Mouse (Mus musculus) myocyte (in vitro differentiated cells): ENCODE results near the gene Mau2. TPM values are rescaled to one million over a fixed set of nuclear protein-coding genes. Genes with fewer than 3 reads are reported as not detected.
A peak's percentile ranks its signal among the peaks of the same experiment; 100 is the strongest.
"Not testable (repeated sequence)": the region's sequence is repeated elsewhere in the genome, so short reads cannot be mapped to it uniquely, and the experiment has no call there.

ENCODE experiments used
- H3K27me3 ChIP-seq: one replicate; pipeline ENCODE4 v1.6.1; 2011; ENCODE audit not compliant: control insufficient read depth, insufficient read depth, insufficient read length
- H3K36me3 ChIP-seq: one replicate; pipeline ENCODE4 v1.6.1; 2011; ENCODE audit not compliant: control insufficient read depth, insufficient read depth
- H3K4me2 ChIP-seq: one replicate; pipeline ENCODE4 v1.6.1; 2011; ENCODE audit warnings: low read depth, control low read depth
- H3K4me3 ChIP-seq: one replicate; pipeline ENCODE4 v1.5.1; 2011; ENCODE audit warnings: mild to moderate bottlenecking, control low read depth, moderate library complexity
- H3K79me2 ChIP-seq: one replicate; pipeline ENCODE4 v1.6.1; 2011; ENCODE audit not compliant: control insufficient read depth, insufficient read depth
- H3ac ChIP-seq: one replicate; pipeline ENCODE4 v1.6.1; 2011; ENCODE audit not compliant: control insufficient read depth, insufficient read length
- CEBPB ChIP-seq: IDR thresholded peaks from 2 replicates; pipeline ENCODE4 v1.6.1; 2011; ENCODE audit warnings: mild to moderate bottlenecking, moderate library complexity; ENCODE audit not compliant: poor library complexity, insufficient read depth, severe bottlenecking
- E2F4 ChIP-seq: IDR thresholded peaks from one replicate; pipeline ENCODE4 v1.6.1; 2011; ENCODE audit warnings: mild to moderate bottlenecking, control low read depth, moderate library complexity; ENCODE audit not compliant: insufficient read depth
- MAX ChIP-seq: IDR thresholded peaks from one replicate; pipeline ENCODE4 v1.6.1; 2011; ENCODE audit warnings: low read depth, mild to moderate bottlenecking, control low read depth
- MYOD1 ChIP-seq, 3 experiments: IDR thresholded peaks; one replicate each; pipeline ENCODE4 v1.6.1; 2011; ENCODE audit warnings: control low read depth in 2 of 3, low read depth in 2 of 3, mild to moderate bottlenecking in 2 of 3, moderate library complexity in 1 of 3; ENCODE audit not compliant: insufficient read length in 2 of 3, control insufficient read depth in 1 of 3
- MYOG ChIP-seq, 3 experiments: IDR thresholded peaks; one replicate each; pipeline ENCODE4 v1.6.1; 2011; ENCODE audit warnings: control low read depth in 2 of 3, low read depth in 2 of 3, mild to moderate bottlenecking in 2 of 3; ENCODE audit not compliant: insufficient read length in 2 of 3, control insufficient read depth in 1 of 3, insufficient read depth in 1 of 3
- POLR2A ChIP-seq: IDR thresholded peaks from one replicate; pipeline ENCODE4 v1.6.1; 2011; ENCODE audit warnings: low read depth, mild to moderate bottlenecking, control low read depth, moderate library complexity; ENCODE audit not compliant: insufficient read length
- POLR2AphosphoS2 ChIP-seq: IDR thresholded peaks from one replicate; pipeline ENCODE4 v1.6.1; 2011; ENCODE audit warnings: low read depth, control low read depth; ENCODE audit not compliant: insufficient read length
- REST ChIP-seq: IDR thresholded peaks from one replicate; pipeline ENCODE4 v1.6.1; 2011; ENCODE audit warnings: mild to moderate bottlenecking, control low read depth, moderate library complexity; ENCODE audit not compliant: insufficient read depth, insufficient read length
- SRF ChIP-seq: IDR thresholded peaks from one replicate; pipeline ENCODE4 v1.6.1; 2011; ENCODE audit warnings: low read depth; ENCODE audit not compliant: control insufficient read depth, insufficient read length
- TCF12 ChIP-seq: IDR thresholded peaks from one replicate; pipeline ENCODE4 v1.6.1; 2011; ENCODE audit warnings: mild to moderate bottlenecking, control low read depth; ENCODE audit not compliant: poor library complexity, insufficient read depth, severe bottlenecking
- TCF3 ChIP-seq: IDR thresholded peaks from one replicate; pipeline ENCODE4 v1.6.1; 2011; ENCODE audit warnings: low read depth, control low read depth; ENCODE audit not compliant: insufficient read length
- USF1 ChIP-seq: IDR thresholded peaks from one replicate; pipeline ENCODE4 v1.6.1; 2011; ENCODE audit warnings: low read depth, mild to moderate bottlenecking, control low read depth, moderate library complexity
- polyA plus RNA-seq: library from polyadenylated mRNA; unstranded; fragments of >200 nt; fragmentation: generic; extraction: Trizol; gene quantifications from one replicate; pipeline ENCODE4 v1.2.1, GENCODE M21; 2012; ENCODE audit warnings: missing spikeins

The Mau2 gene
- polyA plus RNA-seq, 1 experiment, result 27.4 TPM

GRCm38 (mm10) chr8:70023596-70023995, 18.9 kb downstream of the Mau2 start:
- TF ChIP-seq POLR2AphosphoS2, result no peak
- no peak for TF ChIP-seq CEBPB
- TF ChIP-seq SRF, result no peak
- no peak for TF ChIP-seq MYOD1 (IDR thresholded peaks at IDR 0.05; ENCODE audit: control insufficient read depth in 1 of 3, insufficient read length in 2 of 3, low read depth in 2 of 3)
- no peak for TF ChIP-seq USF1
- TF ChIP-seq REST, result no peak
- no peak for TF ChIP-seq TCF12
- TF ChIP-seq E2F4, result no peak
- no peak for TF ChIP-seq POLR2A
- peaks cover 38% of the 10 kb centered on the region for H3K36me3 ChIP-seq
- H3ac ChIP-seq, result no peak overlapping the region
- H3K4me3 ChIP-seq, result no peak overlapping the region
- H3K27me3 ChIP-seq, result no peaks in the 10 kb centered on the region
- H3K79me2 ChIP-seq, result no peaks in the 10 kb centered on the region
- no peak overlapping the region for H3K4me2 ChIP-seq

DNA sequence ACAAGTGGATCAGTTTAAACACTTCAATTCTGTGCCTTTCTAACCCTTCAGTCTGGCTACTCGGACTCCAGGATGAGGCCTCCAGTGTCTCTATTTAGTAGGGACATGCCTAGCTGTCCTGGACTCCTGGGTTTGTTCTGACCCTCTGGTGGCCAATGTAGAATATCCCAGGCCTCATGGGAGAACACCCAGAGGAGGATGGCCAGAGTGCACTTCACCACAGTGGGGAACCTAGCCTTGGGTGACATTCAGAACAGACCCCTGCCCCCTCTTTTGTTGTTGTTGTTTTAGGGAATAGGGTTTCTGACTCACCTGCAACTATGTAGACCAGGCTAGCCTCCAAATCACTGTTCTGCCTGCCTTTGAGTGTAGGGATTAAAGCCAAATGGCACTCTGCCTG, 27.5 kb downstream of the Mau2 start:
- H3K79me2 ChIP-seq, result no peaks in the 10 kb centered on the region
- H3K4me3 ChIP-seq, result no peak overlapping the region
- peaks cover 5% of the 10 kb centered on the region for H3K36me3 ChIP-seq
- TF ChIP-seq TCF12 (no peak), REST (no peak), POLR2AphosphoS2 (peak; percentile 37), MYOD1 (IDR thresholded peaks at IDR 0.05; ENCODE audit: control insufficient read depth in 1 of 3, insufficient read length in 2 of 3, low read depth in 2 of 3) (no peak)
- no peak overlapping the region for H3ac ChIP-seq
- no peaks in the 10 kb centered on the region for H3K27me3 ChIP-seq
- no peak overlapping the region for H3K4me2 ChIP-seq

DNA sequence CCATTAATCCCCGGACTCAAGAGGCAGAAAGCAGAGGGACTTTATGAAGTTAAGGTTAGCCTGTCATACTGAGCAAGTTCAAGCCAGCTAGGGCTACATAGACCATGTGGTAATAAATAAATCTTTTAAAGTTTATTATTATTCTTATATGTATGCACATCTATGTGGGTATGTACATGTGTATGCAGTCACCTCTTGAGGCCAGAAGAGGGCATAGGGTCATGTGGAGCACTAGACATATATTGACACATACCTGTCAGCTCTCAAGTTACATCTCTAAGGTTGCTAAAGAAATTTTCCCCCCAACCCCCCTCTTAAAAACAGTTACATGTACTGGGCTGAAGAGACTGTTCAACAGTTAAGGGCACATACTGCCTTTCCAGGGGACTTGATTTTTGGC, 29.8 kb downstream of the Mau2 start:
- Histone ChIP-seq H3K4me3 (no peak overlapping the region), H3K36me3 (no peaks in the 10 kb centered on the region), H3K27me3 (no peaks in the 10 kb centered on the region), H3K79me2 (no peaks in the 10 kb centered on the region), H3ac (no peak overlapping the region), H3K4me2 (no peak overlapping the region)
- TF ChIP-seq SRF (no peak), USF1 (no peak), MYOD1 (IDR thresholded peaks at IDR 0.05; ENCODE audit: control insufficient read depth in 1 of 3, insufficient read length in 2 of 3, low read depth in 2 of 3) (no peak), E2F4 (no peak), POLR2A (no peak), CEBPB (no peak), MAX (no peak), REST (no peak), MYOG (IDR thresholded peaks at IDR 0.05; ENCODE audit: control insufficient read depth in 1 of 3, insufficient read depth in 1 of 3, insufficient read length in 2 of 3, low read depth in 2 of 3) (no peak), POLR2AphosphoS2 (no peak), TCF12 (no peak), TCF3 (no peak)

DNA sequence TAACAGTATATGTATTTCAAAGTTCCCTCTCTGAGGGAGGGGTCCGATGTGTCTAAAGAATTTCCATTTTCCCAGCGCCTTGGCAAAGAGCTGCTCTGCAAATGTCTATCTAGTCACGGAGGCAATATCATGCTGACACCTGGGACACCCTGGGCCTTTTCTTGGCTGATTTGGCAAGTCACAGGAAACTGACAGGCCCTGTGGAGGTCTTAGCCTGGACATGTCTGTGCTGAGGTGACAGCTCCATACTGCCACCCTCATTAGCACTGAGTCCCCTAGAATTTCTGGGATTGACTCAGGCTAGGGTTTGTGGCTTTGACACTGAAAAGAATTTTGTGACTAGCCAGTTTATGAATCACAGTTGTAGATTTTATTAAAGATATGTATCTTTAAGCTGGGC, 30.2 kb downstream of the Mau2 start:
- H3K27me3 ChIP-seq, result no peaks in the 10 kb centered on the region
- H3K4me3 ChIP-seq, result no peak overlapping the region
- TF ChIP-seq POLR2AphosphoS2 (peak; percentile 55), E2F4 (no peak), REST (no peak)
- H3K4me2 ChIP-seq, result no peak overlapping the region
- H3ac ChIP-seq, result no peak overlapping the region
- no peaks in the 10 kb centered on the region for H3K79me2 ChIP-seq
- no peaks in the 10 kb centered on the region for H3K36me3 ChIP-seq

- H3K27me3 ChIP-seq, H3K36me3 ChIP-seq, H3K4me3 ChIP-seq, H3K4me2 ChIP-seq, H3ac ChIP-seq, H3K79me2 ChIP-seq: not testable (repeated sequence)
Measured at GRCm38 (mm10) chr8:70010796-70011195, 31.7 kb downstream of the Mau2 start.

DNA sequence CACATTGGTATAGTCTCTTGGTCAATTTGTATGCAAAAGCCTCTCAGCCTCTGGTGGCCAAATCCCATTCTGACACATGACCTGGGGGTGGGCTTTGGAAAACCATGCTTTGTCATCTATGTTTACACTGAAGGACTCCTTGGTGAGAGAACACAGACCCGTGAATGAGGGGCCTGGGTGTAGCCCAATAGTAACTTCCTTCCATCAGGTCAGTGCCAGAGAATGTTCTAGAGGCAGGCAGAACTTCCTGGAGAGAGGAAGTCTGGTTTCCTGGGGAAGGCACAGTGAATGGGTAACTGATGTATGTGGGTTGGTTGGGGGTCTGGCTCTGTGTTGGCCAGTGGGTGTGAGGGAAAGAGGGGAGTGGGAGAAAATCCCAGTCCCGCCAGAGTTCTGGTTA, 37.4 kb downstream of the Mau2 start:
- no peak for TF ChIP-seq CEBPB
- TF ChIP-seq TCF3, result no peak
- no peak for TF ChIP-seq USF1
- Histone ChIP-seq H3K4me3 (no peak overlapping the region), H3K79me2 (no peaks in the 10 kb centered on the region), H3ac (no peak overlapping the region), H3K27me3 (no peaks in the 10 kb centered on the region), H3K4me2 (no peak overlapping the region), H3K36me3 (no peaks in the 10 kb centered on the region)
